Mouse (Mus musculus) kidney, adult 8-10 months (tissue): ENCODE data around the gene Nrde2.
"Not testable (repeated sequence)": the region's sequence is repeated elsewhere in the genome, so short reads cannot be mapped to it uniquely, and the experiment has no call there.

Experiments used
- DNase-seq, 2 experiments: peaks; one replicate each; pipeline ENCODE4 v3.0.0; 2022

Gene Nrde2

GRCm38 (mm10) chr12:100159261-100159975, at the start of gene Nrde2:
TSS of gene Nrde2 (minus strand) at chr12:100159653.
- peak; percentile 92 to 93 for DNase-seq

DNA sequence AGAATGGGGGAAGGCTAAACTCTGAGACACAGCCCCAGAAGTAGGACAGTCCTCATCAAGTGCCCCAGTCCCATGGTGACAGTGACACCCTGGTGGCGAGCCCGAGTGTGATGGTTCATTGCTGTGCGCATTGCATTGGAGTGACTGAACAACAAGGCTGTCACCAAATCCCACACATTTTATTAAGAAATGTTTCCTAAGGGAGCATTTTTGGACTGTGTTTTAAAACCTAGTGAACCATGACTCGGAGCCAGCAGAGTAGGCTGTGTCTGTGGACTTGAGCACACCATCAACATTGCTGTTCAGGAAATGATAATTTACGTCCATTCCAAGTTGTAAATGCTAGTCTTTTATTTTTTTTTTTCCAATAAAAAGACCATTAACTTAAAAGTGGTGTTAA, 47.5 kb upstream of the Nrde2 start:
- no peak for DNase-seq

- DNase-seq: no peak
These were observed 47.1 kb upstream of the Nrde2 start for GRCm38 (mm10) chr12:100206521-100206920.

- DNase-seq: no peak
These were observed 45.7 kb upstream of the Nrde2 start for GRCm38 (mm10) chr12:100205156-100205555.

- DNase-seq: no peak
These were observed 44.3 kb upstream of the Nrde2 start for GRCm38 (mm10) chr12:100203759-100204158.

GRCm38 (mm10) chr12:100201838-100202237, 42.4 kb upstream of the Nrde2 start:
- peak; percentile 91 to 96 for DNase-seq

DNA sequence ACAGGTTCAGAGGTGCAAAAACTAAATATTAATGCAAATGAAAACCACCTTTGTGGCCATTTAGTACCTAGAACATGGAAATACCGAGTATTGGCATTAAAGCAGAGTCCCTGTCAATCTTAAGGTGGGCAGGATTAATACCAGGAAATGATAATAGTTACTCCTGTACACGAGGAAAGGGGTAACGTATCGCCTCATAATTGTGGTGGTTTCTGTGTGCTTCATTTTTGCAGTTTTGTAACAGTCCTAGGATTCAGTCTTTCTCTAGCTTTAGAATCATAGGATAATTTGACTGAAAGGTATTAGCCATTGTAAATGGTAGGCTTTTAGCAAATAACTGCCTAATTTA, 41.9 kb upstream of the Nrde2 start:
- DNase-seq: no peak

GRCm38 (mm10) chr12:100200645-100201362, 41.4 kb upstream of the Nrde2 start:
- peak in 1 of 2 experiments; percentile 28 for DNase-seq

DNA sequence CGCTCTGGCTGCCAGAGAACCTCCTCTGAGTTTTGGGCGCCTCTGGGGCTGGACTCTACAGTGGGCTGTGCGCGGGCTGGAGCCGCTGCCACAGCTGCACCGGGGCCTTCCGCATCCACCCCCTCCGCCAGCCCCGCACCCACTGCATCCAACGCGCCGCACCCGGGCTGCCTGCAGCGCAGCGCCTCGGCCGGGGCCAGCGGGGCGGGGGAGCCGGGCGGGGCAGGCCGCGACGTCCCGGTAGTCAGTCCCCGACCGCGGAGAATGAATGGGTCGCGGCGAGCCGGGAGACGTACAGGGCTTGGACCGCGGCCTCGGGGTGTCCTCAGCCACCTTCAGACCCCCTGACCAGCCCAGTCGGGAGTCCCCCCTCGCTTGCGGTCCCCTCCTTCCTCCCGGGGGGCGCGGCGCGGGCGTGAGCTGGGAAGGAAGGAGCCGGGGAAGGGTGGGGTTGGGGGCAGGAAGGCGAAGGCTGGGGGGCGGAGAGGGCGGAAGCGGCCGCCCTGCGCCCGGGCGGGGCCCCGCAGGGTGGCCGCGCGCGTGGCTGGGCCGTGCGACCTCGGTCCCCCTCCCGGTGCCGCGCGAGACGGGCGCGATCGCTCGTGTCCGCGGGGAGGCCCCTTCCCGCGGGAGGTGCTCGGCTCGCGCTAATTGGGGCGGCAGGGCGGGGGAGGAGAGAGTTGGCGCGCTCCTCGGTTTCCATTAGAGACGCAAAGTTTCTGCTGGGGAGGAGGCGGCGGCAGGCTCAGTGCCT, 40.6 kb upstream of the Nrde2 start:
- DNase-seq: peak; percentile 38 to 54

- DNase-seq: peak; percentile 88 to 90
These were observed 39.7 kb upstream of the Nrde2 start, which contains the start of gene Calm1 for GRCm38 (mm10) chr12:100198967-100199660. TSS of gene Calm1 (plus strand) at chr12:100199435.

- no peak for DNase-seq
These were observed 37.3 kb upstream of the Nrde2 start for GRCm38 (mm10) chr12:100196786-100197185.

DNA sequence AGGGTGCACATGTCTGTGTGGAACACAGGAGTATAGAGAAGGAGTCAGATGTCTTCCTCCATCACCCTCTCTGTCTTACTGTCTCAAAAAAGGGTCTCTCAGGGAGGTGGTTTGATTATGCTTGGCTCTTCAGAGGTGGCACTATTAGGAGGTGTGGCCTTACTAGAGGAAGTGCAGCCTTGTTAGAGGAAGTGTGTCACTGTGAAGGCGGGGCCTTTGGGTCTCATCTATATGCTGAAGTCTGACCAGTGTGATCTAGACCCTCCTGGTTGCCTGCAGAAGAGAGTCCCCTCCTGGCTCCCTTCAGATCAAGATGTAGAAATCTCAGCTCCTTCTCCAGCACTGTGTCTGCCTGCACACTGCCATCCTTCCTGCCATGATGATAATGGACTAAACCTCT, 34.7 kb upstream of the Nrde2 start:
- no peak for DNase-seq

DNA sequence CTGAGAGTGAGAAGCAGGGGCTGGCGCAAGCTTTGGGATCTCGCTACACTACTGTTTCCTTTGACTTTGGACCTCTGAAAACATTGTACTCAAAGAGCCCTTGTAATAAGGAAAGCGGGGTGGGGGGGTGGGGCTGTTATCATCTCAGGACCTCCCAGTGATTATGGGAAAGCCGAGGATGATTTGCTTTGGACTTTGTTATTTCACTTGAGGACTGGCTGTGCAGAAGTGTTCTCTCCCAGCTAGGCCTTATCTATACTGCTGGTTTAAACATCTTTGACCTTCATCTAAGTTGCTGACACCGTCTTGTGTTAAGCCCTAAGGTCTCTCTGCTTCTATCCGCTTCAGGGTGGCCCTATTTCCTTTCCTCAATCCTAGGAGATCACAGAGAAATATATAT, 31.3 kb upstream of the Nrde2 start:
- DNase-seq: no peak

- peak; percentile 50 to 57 for DNase-seq
These were observed 28.4 kb upstream of the Nrde2 start for GRCm38 (mm10) chr12:100187756-100188430.

- DNase-seq: peak; percentile 99
These were observed 27.7 kb upstream of the Nrde2 start for GRCm38 (mm10) chr12:100187013-100187755.

GRCm38 (mm10) chr12:100186376-100186775, 26.9 kb upstream of the Nrde2 start:
- DNase-seq: no peak

DNA sequence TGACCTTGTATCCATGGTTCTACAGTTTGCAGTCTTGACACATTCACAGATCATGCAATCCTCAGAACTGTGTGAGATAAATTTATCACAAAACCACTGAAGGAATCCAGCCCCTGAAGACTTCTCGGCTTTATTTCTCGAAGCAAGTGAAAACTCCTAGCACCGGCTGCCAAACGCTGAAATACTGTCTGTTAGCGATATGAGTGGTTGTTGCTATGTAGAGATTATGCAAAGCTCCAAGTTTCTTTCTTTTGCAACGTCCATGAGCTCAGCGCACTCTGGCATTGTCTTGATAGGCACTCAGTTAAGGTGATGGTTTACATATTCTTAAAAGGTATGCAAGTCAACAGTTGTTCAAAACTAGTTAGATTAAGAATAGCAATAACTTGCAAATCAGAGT, 26.4 kb upstream of the Nrde2 start:
- DNase-seq: no peak

DNA sequence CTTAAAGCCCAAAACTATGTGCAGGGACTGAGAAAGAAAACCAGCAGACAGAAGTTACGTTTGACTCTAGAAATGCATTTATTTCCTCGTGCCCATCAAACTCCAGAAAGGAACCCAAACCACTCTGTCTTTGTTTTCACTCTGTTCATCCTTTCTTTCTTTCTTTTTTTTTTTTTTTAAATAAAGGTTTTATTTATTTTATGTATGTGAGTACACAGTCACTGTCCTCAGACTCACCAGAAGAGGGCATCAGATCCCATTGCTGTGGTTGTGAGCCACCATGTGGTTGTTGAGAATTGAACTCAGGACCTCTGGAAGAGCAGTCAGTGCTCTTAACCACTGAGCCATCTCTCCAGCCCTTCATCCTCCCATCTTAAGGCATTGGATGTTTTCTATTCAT, 25.5 kb upstream of the Nrde2 start:
- not testable (repeated sequence) for DNase-seq

DNA sequence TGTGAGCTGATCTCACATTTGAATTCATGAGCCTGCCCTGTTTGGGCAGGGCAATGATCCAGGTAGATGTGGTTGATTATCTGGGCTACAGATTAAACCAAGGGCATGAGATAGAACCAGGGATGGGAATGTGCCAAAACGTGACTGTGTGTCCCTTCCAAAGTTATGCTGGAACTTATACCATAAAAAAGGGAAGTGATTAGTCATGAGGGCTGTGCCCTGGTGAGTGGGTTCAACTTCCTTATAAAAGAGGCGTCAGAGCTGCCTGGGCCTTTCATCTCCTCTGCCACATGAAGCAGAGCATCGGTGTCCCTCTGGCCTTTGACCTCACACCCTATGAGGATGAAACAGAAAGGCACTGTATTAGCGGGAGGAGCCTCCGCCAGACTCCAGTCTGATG, 24.5 kb upstream of the Nrde2 start:
- DNase-seq: no peak

GRCm38 (mm10) chr12:100182676-100183075, 23.2 kb upstream of the Nrde2 start:
- DNase-seq: no peak

GRCm38 (mm10) chr12:100180802-100181201, 21.3 kb upstream of the Nrde2 start:
- DNase-seq: no peak
